Mouse (Mus musculus): Measurements from ENCODE around the gene Arpc5l.

DNA sequence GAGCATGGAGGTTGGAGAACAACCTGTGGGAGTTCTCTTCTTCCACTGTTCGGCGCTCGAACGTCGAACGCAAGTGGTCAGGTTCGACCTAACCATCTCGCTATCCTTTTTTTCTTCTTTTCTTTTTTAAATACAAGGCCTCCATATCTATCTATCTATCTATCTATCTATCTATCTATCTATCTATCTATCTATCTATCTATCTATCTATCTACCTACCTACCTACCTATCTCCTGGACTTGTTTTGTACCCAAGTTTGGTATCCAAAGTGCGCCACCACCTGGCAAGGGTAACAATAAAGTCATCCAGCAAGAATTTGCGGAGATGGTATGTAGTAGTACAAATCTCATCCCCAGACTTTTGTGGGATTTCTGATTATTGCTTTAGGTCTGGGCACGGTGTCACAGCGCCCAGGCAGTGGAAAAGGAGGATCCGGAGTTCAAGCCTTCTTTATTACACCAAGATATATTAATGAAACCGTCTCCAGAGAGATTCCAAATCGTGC is 479 bp downstream of the Arpc5l start, which contains the start of gene Rpl35:
- no peak for TF ChIP-seq MXI1 (IDR thresholded peaks at IDR 0.05; ENCODE audit: low read depth, low read length)
- peak; percentile 34 to 50 (median 49) for TF ChIP-seq CTCF (IDR thresholded peaks at IDR 0.05 in 2 of 3, conservative IDR thresholded peaks at IDR 0.05 in 1 of 3; ENCODE audit: control insufficient read depth in 1 of 3, insufficient read depth in 1 of 3, low read depth in 2 of 3, low read length in 3 of 3, poor library complexity in 1 of 3, severe bottlenecking in 1 of 3)
- no peak for TF ChIP-seq POLR2A (IDR thresholded peaks at IDR 0.05; ENCODE audit: control insufficient read depth in 1 of 2, insufficient read depth in 1 of 2, low read depth in 1 of 2, low read length in 2 of 2, poor library complexity in 1 of 2)
- no peak for TF ChIP-seq EP300 (IDR thresholded peaks at IDR 0.05; ENCODE audit: low read depth in 1 of 2, low read length in 2 of 2)
- TF ChIP-seq GABPA (IDR thresholded peaks at IDR 0.05; ENCODE audit: low read depth, low read length): no peak
- no peak for TF ChIP-seq POLR2AphosphoS2 (IDR thresholded peaks at IDR 0.05; ENCODE audit: low read length)
- no peak for TF ChIP-seq ZC3H11A (IDR thresholded peaks at IDR 0.05; ENCODE audit: low read depth, low read length)
- TF ChIP-seq MAFK (IDR thresholded peaks at IDR 0.05; ENCODE audit: borderline replicate concordance, low read depth, low read length): no peak
- no peak for TF ChIP-seq KAT2A (conservative IDR thresholded peaks at IDR 0.05; ENCODE audit: low read depth, low read length)
- TF ChIP-seq USF1 (IDR thresholded peaks at IDR 0.05; ENCODE audit: low read depth, low read length): no peak
